Mouse (Mus musculus) lung, postnatal 0 days (tissue): ENCODE data around the gene Myo16. TPM values are rescaled to one million over a fixed set of nuclear protein-coding genes. Genes with fewer than 3 reads are reported as not detected.

Experiments used
- ATAC-seq: fragments of 200-750 bp; cut with Nextera tagmentation; 2 replicates; pipeline ENCODE4 v1.8.0; 2017; ENCODE audit warnings: moderate library complexity
- DNase-seq: peaks from one replicate; pipeline ENCODE4 v3.0.0-alpha.2; 2016; ENCODE audit warnings: low spot score
- H3K27ac ChIP-seq: fragments of 300-500 bp; sonication (generic); 2 replicates; pipeline ENCODE4 v1.5.1; 2014; ENCODE audit warnings: antibody characterized with exemption, mild to moderate bottlenecking, low read length, mixed read lengths
- H3K27me3 ChIP-seq: fragments of 300-500 bp; sonication (generic); replicated peaks from 2 replicates; pipeline ENCODE4 v1.6.1; 2014; ENCODE audit warnings: low read length, mixed read lengths; ENCODE audit not compliant: insufficient read depth
- H3K36me3 ChIP-seq: fragments of 300-500 bp; sonication (generic); 2 replicates; pipeline ENCODE4 v1.6.1; 2014; ENCODE audit warnings: low read length, mixed read lengths; ENCODE audit not compliant: insufficient read depth
- H3K4me1 ChIP-seq: fragments of 300-500 bp; sonication (generic); 2 replicates; pipeline ENCODE4 v1.6.1; 2014; ENCODE audit warnings: antibody characterized with exemption, low read depth, low read length, mixed read lengths; ENCODE audit not compliant: insufficient read depth
- H3K4me2 ChIP-seq: fragments of 300-500 bp; sonication (generic); replicated peaks from 2 replicates; pipeline ENCODE4 v1.6.1; 2014; ENCODE audit warnings: low read depth, mild to moderate bottlenecking, low read length, moderate library complexity, mixed read lengths
- H3K4me3 ChIP-seq: fragments of 300-500 bp; sonication (generic); 2 replicates; pipeline ENCODE4 v1.5.1; 2014; ENCODE audit warnings: low read depth, low read length
- H3K9ac ChIP-seq: fragments of 300-500 bp; sonication (generic); replicated peaks from 2 replicates; pipeline ENCODE4 v1.6.1; 2014; ENCODE audit warnings: low read depth, mild to moderate bottlenecking
- H3K9me3 ChIP-seq: fragments of 300-500 bp; sonication (generic); 2 replicates; pipeline ENCODE4 v1.6.1; 2016; ENCODE audit warnings: low read length, mixed read lengths
- CTCF ChIP-seq: IDR thresholded peaks from 2 replicates; pipeline ENCODE4 v1.5.1; 2016; ENCODE audit warnings: antibody characterized with exemption, mild to moderate bottlenecking
- EP300 ChIP-seq: IDR thresholded peaks from 2 replicates; pipeline ENCODE4 v1.6.1; 2016; ENCODE audit warnings: antibody characterized with exemption, mild to moderate bottlenecking, control low read depth
- WGBS: fragments of 180-500 bp; shearing (Covaris S2); extraction: QIAGEN DNeasy Blood & Tissue Kit; methylation state at CpG from one replicate; pipeline ENCODE4 v1.1.7; 2014; 5-methylcytosine and 5-hydroxymethylcytosine counted together
- polyA plus RNA-seq: library from polyadenylated mRNA; unstranded; fragments of >200 nt; fragmentation: Nextera tagmentation; extraction: Ambion mirVana; gene quantifications from 2 replicates; pipeline ENCODE4 v1.2.1, GENCODE M21; 2015

The Myo16 gene
- polyA plus RNA-seq, 1 experiment from 2014 or later = 0.17 TPM

- Histone ChIP-seq H3K9ac (no peak overlapping the region), H3K36me3 (no peaks in the 10 kb centered on the region), H3K4me1 (no peaks in the 10 kb centered on the region), H3K4me3 (no peak overlapping the region), H3K9me3 (no peaks in the 10 kb centered on the region), H3K4me2 (no peak overlapping the region), H3K27me3 (no peaks in the 10 kb centered on the region), H3K27ac (no peak overlapping the region)
- ATAC-seq (no peak), DNase-seq (no peak)
- no peak for TF ChIP-seq EP300
- no peak for TF ChIP-seq CTCF
- 52% methylated on average over 9 of the region's 9 CpGs for whole genome bisulfite sequencing
These were observed 486.6 kb downstream of the Myo16 start for GRCm38 (mm10) chr8:10640176-10640810.

GRCm38 (mm10) chr8:10640859-10641258 is 487.1 kb downstream of the Myo16 start:
- H3K27ac ChIP-seq = no peak overlapping the region
- ATAC-seq (no peak), DNase-seq (no peak)
- no peak overlapping the region for H3K4me2 ChIP-seq
- no peak overlapping the region for H3K9ac ChIP-seq
- no peaks in the 10 kb centered on the region for H3K4me1 ChIP-seq
- no peaks in the 10 kb centered on the region for H3K9me3 ChIP-seq
- 57% methylated on average over 7 of the region's 7 CpGs for WGBS
- TF ChIP-seq CTCF (no peak), EP300 (no peak)
- H3K27me3 ChIP-seq = no peaks in the 10 kb centered on the region
- no peak overlapping the region for H3K4me3 ChIP-seq
- no peaks in the 10 kb centered on the region for H3K36me3 ChIP-seq

- Histone ChIP-seq H3K36me3 (no peaks in the 10 kb centered on the region), H3K4me2 (no peak overlapping the region), H3K4me1 (no peaks in the 10 kb centered on the region), H3K27me3 (no peaks in the 10 kb centered on the region), H3K27ac (no peak overlapping the region), H3K4me3 (no peak overlapping the region), H3K9ac (no peak overlapping the region), H3K9me3 (no peaks in the 10 kb centered on the region)
- no peak for DNase-seq
- ATAC-seq = no peak
- TF ChIP-seq EP300 (no peak), CTCF (no peak)
These were observed 487.6 kb downstream of the Myo16 start for GRCm38 (mm10) chr8:10641343-10641742.

GRCm38 (mm10) chr8:10643244-10643643 is 489.5 kb downstream of the Myo16 start:
- ATAC-seq = no peak
- no peaks in the 10 kb centered on the region for H3K36me3 ChIP-seq
- TF ChIP-seq CTCF (no peak), EP300 (no peak)
- no peaks in the 10 kb centered on the region for H3K9me3 ChIP-seq
- no peak for DNase-seq
- no peak overlapping the region for H3K27ac ChIP-seq
- H3K4me3 ChIP-seq = no peak overlapping the region
- no peaks in the 10 kb centered on the region for H3K4me1 ChIP-seq
- WGBS = 56% methylated on average over 4 of the region's 4 CpGs
- H3K9ac ChIP-seq = no peak overlapping the region
- no peaks in the 10 kb centered on the region for H3K27me3 ChIP-seq
- H3K4me2 ChIP-seq = no peak overlapping the region

- Histone ChIP-seq H3K4me3 (no peak overlapping the region), H3K27ac (no peak overlapping the region), H3K27me3 (no peaks in the 10 kb centered on the region), H3K9ac (no peak overlapping the region), H3K4me2 (no peak overlapping the region), H3K36me3 (no peaks in the 10 kb centered on the region), H3K9me3 (no peaks in the 10 kb centered on the region), H3K4me1 (no peaks in the 10 kb centered on the region)
- WGBS = 54% methylated on average over 3 of the region's 3 CpGs
- DNase-seq (no peak), ATAC-seq (no peak)
- TF ChIP-seq EP300 (no peak), CTCF (no peak)
These were observed 490.8 kb downstream of the Myo16 start for GRCm38 (mm10) chr8:10644481-10644880.

GRCm38 (mm10) chr8:10645740-10646139 is 492.0 kb downstream of the Myo16 start:
- no peak overlapping the region for H3K9ac ChIP-seq
- no peak overlapping the region for H3K4me2 ChIP-seq
- TF ChIP-seq EP300 = no peak
- no peak for TF ChIP-seq CTCF
- no peaks in the 10 kb centered on the region for H3K9me3 ChIP-seq
- WGBS = 83% methylated on average over 5 of the region's 5 CpGs
- no peak overlapping the region for H3K4me3 ChIP-seq
- no peak overlapping the region for H3K27ac ChIP-seq
- no peaks in the 10 kb centered on the region for H3K36me3 ChIP-seq
- H3K4me1 ChIP-seq = no peaks in the 10 kb centered on the region
- ATAC-seq (no peak), DNase-seq (no peak)
- no peaks in the 10 kb centered on the region for H3K27me3 ChIP-seq

- Histone ChIP-seq H3K4me1 (no peaks in the 10 kb centered on the region), H3K9ac (no peak overlapping the region), H3K27me3 (no peaks in the 10 kb centered on the region), H3K4me2 (no peak overlapping the region), H3K27ac (no peak overlapping the region), H3K9me3 (no peaks in the 10 kb centered on the region), H3K36me3 (no peaks in the 10 kb centered on the region), H3K4me3 (no peak overlapping the region)
- ATAC-seq (peak; percentile 37), DNase-seq (peak; percentile 19)
- 53% methylated on average over 10 of the region's 10 CpGs for WGBS
- TF ChIP-seq CTCF (no peak), EP300 (no peak)
These were observed 492.8 kb downstream of the Myo16 start for GRCm38 (mm10) chr8:10646485-10646884.
